Mouse (Mus musculus) cerebellum, adult 9-10 months (tissue): ENCODE results near the gene Klk6.

Experiments
- DNase-seq: peaks from one replicate; pipeline ENCODE4 v3.0.0; 2022

Klk6 gene

GRCm38 (mm10) chr7:43826056-43826455 is 1.8 kb downstream of the Klk6 start:
- no peak for DNase-seq

- DNase-seq = no peak
Measured at GRCm38 (mm10) chr7:43827706-43828105, 3.4 kb downstream of the Klk6 start.

GRCm38 (mm10) chr7:43829006-43829405 is 4.7 kb downstream of the Klk6 start:
- DNase-seq = no peak

- DNase-seq = no peak
Measured at GRCm38 (mm10) chr7:43841701-43842100, 17.4 kb downstream of the Klk6 start, which contains the start of gene Klk5. Gene Klk5 (plus strand): TSS chr7:43841971.

- no peak for DNase-seq
Measured at GRCm38 (mm10) chr7:43843801-43844200, 19.5 kb downstream of the Klk6 start.

- DNase-seq = no peak
Measured at GRCm38 (mm10) chr7:43851616-43852015, 27.3 kb downstream of the Klk6 start.

GRCm38 (mm10) chr7:43854642-43855380 is 30.5 kb downstream of the Klk6 start:
- no peak for DNase-seq

- DNase-seq = no peak
Measured at GRCm38 (mm10) chr7:43855709-43856108, 31.4 kb downstream of the Klk6 start.

GRCm38 (mm10) chr7:43856307-43856706 is 32.0 kb downstream of the Klk6 start:
- DNase-seq = no peak

GRCm38 (mm10) chr7:43857501-43857900 is 33.2 kb downstream of the Klk6 start:
- no peak for DNase-seq

GRCm38 (mm10) chr7:43860411-43860810 is 36.1 kb downstream of the Klk6 start:
- no peak for DNase-seq

GRCm38 (mm10) chr7:43873237-43873636 is 48.9 kb downstream of the Klk6 start:
- DNase-seq = peak; percentile 16

- no peak for DNase-seq
Measured at GRCm38 (mm10) chr7:43873674-43874073, 49.4 kb downstream of the Klk6 start.

GRCm38 (mm10) chr7:43874868-43875375 is 50.6 kb downstream of the Klk6 start:
- no peak for DNase-seq

- DNase-seq = no peak
Measured at GRCm38 (mm10) chr7:43876444-43876843, 52.1 kb downstream of the Klk6 start.

- no peak for DNase-seq
Measured at GRCm38 (mm10) chr7:43878281-43878680, 54.0 kb downstream of the Klk6 start.

- DNase-seq = no peak
Measured at GRCm38 (mm10) chr7:43880912-43881311, 56.6 kb downstream of the Klk6 start, which contains the start of gene Klk4. Gene Klk4 (plus strand): TSS chr7:43881160.
